11 mouse cellular contexts compared by ENCODE assay signal in the genomic region with DNA sequence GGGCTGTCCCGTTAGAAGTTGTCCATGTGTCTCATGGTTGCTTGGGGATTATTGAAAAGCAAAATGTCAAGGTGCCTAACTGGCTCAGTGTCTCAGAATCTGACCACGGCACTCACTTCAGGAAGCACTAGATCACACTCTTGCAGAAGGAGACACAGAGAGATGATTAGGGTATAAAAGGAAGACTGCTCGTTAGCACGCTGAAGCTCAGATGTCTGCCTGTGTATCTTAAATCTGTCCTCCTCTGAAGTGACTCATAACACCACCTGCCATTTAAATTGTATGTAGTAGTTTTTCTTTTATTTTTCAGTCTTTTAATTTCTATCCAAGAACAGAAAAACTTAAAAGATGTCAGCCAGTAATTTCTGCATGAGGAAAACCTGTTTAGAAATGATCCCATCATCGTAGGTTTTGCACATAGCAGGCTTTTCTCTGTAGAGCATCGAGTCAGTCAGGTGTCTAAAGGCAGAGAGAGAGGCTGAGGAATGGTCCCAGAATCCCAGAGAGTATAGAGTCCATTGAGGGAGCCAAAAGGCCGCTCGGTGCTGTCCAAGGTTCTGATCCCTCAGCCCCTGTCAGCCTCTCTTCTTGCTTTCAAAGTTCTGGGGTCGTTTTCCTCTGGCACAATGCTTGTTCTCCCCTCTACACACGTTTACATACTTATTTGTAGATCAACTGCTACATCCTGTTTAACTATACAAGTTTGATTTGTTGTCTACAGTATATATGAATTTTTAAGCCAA. TPM values are rescaled to one million over a fixed set of nuclear protein-coding genes. Genes with fewer than 3 reads are reported as not detected.
A peak's percentile ranks its signal among the peaks of the same experiment; 100 is the strongest.
DNase-seq lines count a peak whose midpoint lies in the region; ATAC-seq and TF ChIP-seq lines count a peak whose summit lies in the region.
"Had no signal": no experiment of that assay in that cellular context is flagged by ENCODE, and none has a peak within 500 bp of the region (broad histone marks: within the 10 kb centered on the region; RNA-seq: fewer than 3 reads in every experiment).

No protein-coding gene starts in this region.

- no peaks in the 10 kb centered on the region for H3K9me3 ChIP-seq in liver, postnatal 0 days (ENCODE audit: low read length)
- H3K9me3 ChIP-seq in forebrain, postnatal 0 days (ENCODE audit: low read length), result no peaks in the 10 kb centered on the region
- no peaks in the 10 kb centered on the region for H3K9me3 ChIP-seq in midbrain, embryonic 16.5 days (replicated peaks; ENCODE audit: control insufficient read depth, low read length, poor library complexity, severe bottlenecking)
- no peaks in the 10 kb centered on the region for H3K9me3 ChIP-seq in intestine, embryonic 15.5 days
- H3K9me3 ChIP-seq: embryonic facial prominence, embryonic 12.5 days had no signal

- no peak overlapping the region for H3K4me2 ChIP-seq in liver, postnatal 0 days (ENCODE audit: low read depth, low read length)
- H3K4me2 ChIP-seq in forebrain, postnatal 0 days (ENCODE audit: low read depth), result no peak overlapping the region
- H3K4me2 ChIP-seq in midbrain, embryonic 16.5 days (ENCODE audit: low read length), result no peak overlapping the region
- H3K4me2 ChIP-seq in intestine, embryonic 15.5 days (replicated peaks), result no peak overlapping the region
- H3K4me2 ChIP-seq: embryonic facial prominence, embryonic 12.5 days had no signal

- no peak overlapping the region for H3K27ac ChIP-seq in liver, postnatal 0 days (ENCODE audit: low read depth)
- H3K27ac ChIP-seq in forebrain, postnatal 0 days (ENCODE audit: low read depth, low read length), result peak overlapping the region; percentile 66
- 0 out of 2 replicates have a peak overlapping the region, but pooled peaks have one; percentile 24 for H3K27ac ChIP-seq in midbrain, embryonic 16.5 days (ENCODE audit: low read length)
- no peak overlapping the region for H3K27ac ChIP-seq in intestine, embryonic 15.5 days
- H3K27ac ChIP-seq: embryonic facial prominence, embryonic 12.5 days had no signal

- 66% methylated on average over 10 of the region's 10 CpGs for WGBS in liver, postnatal 0 days (ENCODE audit: insufficient replicate concordance)
- 24% methylated on average over 10 of the region's 10 CpGs for WGBS in forebrain, postnatal 0 days
- WGBS in midbrain, embryonic 16.5 days, result 33% methylated on average over 10 of the region's 10 CpGs
- WGBS in intestine, embryonic 15.5 days, result 66% methylated on average over 10 of the region's 10 CpGs

- no peak for TF ChIP-seq EP300 in liver, postnatal 0 days (IDR thresholded peaks at IDR 0.05; ENCODE audit: low read depth)

- no peak overlapping the region for H3K9ac ChIP-seq in liver, postnatal 0 days (replicated peaks)
- no peak overlapping the region for H3K9ac ChIP-seq in forebrain, postnatal 0 days
- H3K9ac ChIP-seq in midbrain, embryonic 16.5 days (ENCODE audit: low read depth, low read length), result no peak overlapping the region
- H3K9ac ChIP-seq in intestine, embryonic 15.5 days, result no peak overlapping the region
- H3K9ac ChIP-seq: embryonic facial prominence, embryonic 12.5 days had no signal

- TF ChIP-seq CTCF in liver, postnatal 0 days (IDR thresholded peaks at IDR 0.05; ENCODE audit: low read depth), result no peak
- TF ChIP-seq CTCF in forebrain, postnatal 0 days (IDR thresholded peaks at IDR 0.05; ENCODE audit: low read depth), result no peak

- no peak overlapping the region for H3K4me3 ChIP-seq in liver, postnatal 0 days (ENCODE audit: low read depth, low read length)
- no peak overlapping the region for H3K4me3 ChIP-seq in forebrain, postnatal 0 days (ENCODE audit: low read depth, low read length)
- no peak overlapping the region for H3K4me3 ChIP-seq in midbrain, embryonic 16.5 days (ENCODE audit: low read depth, low read length)
- H3K4me3 ChIP-seq in intestine, embryonic 15.5 days (replicated peaks), result no peak overlapping the region
- H3K4me3 ChIP-seq: embryonic facial prominence, embryonic 12.5 days had no signal

- DNase-seq in liver, result peak; percentile 24
- DNase-seq in liver, postnatal 0 days, result no peak
- peak; percentile 8 for DNase-seq in adipocyte (ENCODE audit: low spot score)
- peak; percentile 34 for DNase-seq in forebrain, postnatal 0 days
- no peak for DNase-seq in cerebellum, adult 11-12 months
- no peak for DNase-seq in adrenal gland, adult 8-10 months

- H3K36me3 ChIP-seq in liver, postnatal 0 days (replicated peaks; ENCODE audit: insufficient read depth, low read length), result peaks cover 20% of the 10 kb centered on the region
- peaks cover 37% of the 10 kb centered on the region for H3K36me3 ChIP-seq in forebrain, postnatal 0 days (ENCODE audit: insufficient read depth)
- peaks cover 16% of the 10 kb centered on the region; the same call in 1 of the 2 replicates for H3K36me3 ChIP-seq in midbrain, embryonic 16.5 days (ENCODE audit: control insufficient read depth, insufficient read depth, low read length)
- peaks cover 8% of the 10 kb centered on the region; the same call in 1 of the 2 replicates for H3K36me3 ChIP-seq in intestine, embryonic 15.5 days

- H3K4me1 ChIP-seq in liver, postnatal 0 days (ENCODE audit: insufficient read depth), result no peaks in the 10 kb centered on the region
- H3K4me1 ChIP-seq in forebrain, postnatal 0 days (ENCODE audit: insufficient read depth), result peaks cover 35% of the 10 kb centered on the region
- peaks cover 38% of the 10 kb centered on the region for H3K4me1 ChIP-seq in midbrain, embryonic 16.5 days (ENCODE audit: control insufficient read depth, insufficient read depth, low read length)
- no peaks in the 10 kb centered on the region for H3K4me1 ChIP-seq in intestine, embryonic 15.5 days (replicated peaks)

- ATAC-seq in liver, postnatal 0 days, result no peak
- ATAC-seq in forebrain, postnatal 0 days, result no peak
- no peak for ATAC-seq in midbrain, embryonic 16.5 days
- ATAC-seq in intestine, embryonic 15.5 days, result no peak

- H3K27me3 ChIP-seq in liver, postnatal 0 days (ENCODE audit: insufficient read depth, low read length), result no peaks in the 10 kb centered on the region
- H3K27me3 ChIP-seq in forebrain, postnatal 0 days (ENCODE audit: insufficient read depth, low read length), result no peaks in the 10 kb centered on the region
- no peaks in the 10 kb centered on the region for H3K27me3 ChIP-seq in midbrain, embryonic 16.5 days (ENCODE audit: control insufficient read depth, insufficient read depth, low read depth, low read length)
- no peaks in the 10 kb centered on the region for H3K27me3 ChIP-seq in intestine, embryonic 15.5 days (replicated peaks)
- H3K27me3 ChIP-seq: embryonic facial prominence, embryonic 12.5 days had no signal

RNA-seq across cellular contexts. Expression of a gene that starts 38.0 kb away (rescaled TPM):
- not detected in 2 replicates for polyA plus RNA-seq in liver, postnatal 0 days (2015; fragmentation: Nextera tagmentation; extraction: Ambion mirVana)
- total RNA-seq in forebrain, postnatal 0 days (2014; rRNA removed), result 0.15 TPM in 1 of 2 replicates, not detected in the other
- polyA plus RNA-seq in forebrain, postnatal 0 days (2015; fragmentation: Nextera tagmentation; extraction: Ambion mirVana), result not detected in 2 replicates
- polyA plus RNA-seq in midbrain, embryonic 16.5 days (2015; fragmentation: Nextera tagmentation; extraction: Ambion mirVana), result not detected in 2 replicates
- polyA plus RNA-seq in intestine, embryonic 15.5 days (2015; fragmentation: Nextera tagmentation; extraction: Ambion mirVana), result not detected in 2 replicates
- not detected for total RNA-seq in adrenal gland, adult 8-10 months (2022)
- total RNA-seq: left cerebral cortex, postnatal 25 days had no signal
- polyA plus RNA-seq: embryonic facial prominence, embryonic 12.5 days; heart, embryonic 16.5 days had no signal

Comparison
In these comparisons a context has a peak if more than half of its experiments do, and no peak if none do; other contexts are left out.
1. DNase-seq: peak in liver (single experiment), adipocyte (single experiment) and forebrain, postnatal 0 days (single experiment); none in liver, postnatal 0 days (single experiment), cerebellum, adult 11-12 months (single experiment) and adrenal gland, adult 8-10 months (single experiment).
2. H3K27ac ChIP-seq: peak in forebrain, postnatal 0 days (single experiment) and midbrain, embryonic 16.5 days (single experiment); none in liver, postnatal 0 days (single experiment) and intestine, embryonic 15.5 days (single experiment).